Mouse (Mus musculus): ENCODE results near the gene Scrt2. TPM values are rescaled to one million over a fixed set of nuclear protein-coding genes. Genes with fewer than 3 reads are reported as not detected.

Gene Scrt2
- total and polyA plus RNA-seq, 3 experiments, result 0.21 to 0.36 (median 0.35) TPM

- DNase-seq, result peak; percentile 98
Measured at GRCm38 (mm10) chr2:152105318-152106224, 24.2 kb downstream of the Scrt2 start, which contains the start of gene Srxn1. Gene Srxn1 (plus strand): TSS chr2:152105516.

- peak; percentile 71 for DNase-seq
Measured at GRCm38 (mm10) chr2:152106225-152106595, 24.9 kb downstream of the Scrt2 start.

- no peak for DNase-seq
Measured at GRCm38 (mm10) chr2:152106597-152106996, 25.3 kb downstream of the Scrt2 start.

GRCm38 (mm10) chr2:152108702-152109101 lies 27.4 kb downstream of the Scrt2 start:
- DNase-seq, result no peak

DNA sequence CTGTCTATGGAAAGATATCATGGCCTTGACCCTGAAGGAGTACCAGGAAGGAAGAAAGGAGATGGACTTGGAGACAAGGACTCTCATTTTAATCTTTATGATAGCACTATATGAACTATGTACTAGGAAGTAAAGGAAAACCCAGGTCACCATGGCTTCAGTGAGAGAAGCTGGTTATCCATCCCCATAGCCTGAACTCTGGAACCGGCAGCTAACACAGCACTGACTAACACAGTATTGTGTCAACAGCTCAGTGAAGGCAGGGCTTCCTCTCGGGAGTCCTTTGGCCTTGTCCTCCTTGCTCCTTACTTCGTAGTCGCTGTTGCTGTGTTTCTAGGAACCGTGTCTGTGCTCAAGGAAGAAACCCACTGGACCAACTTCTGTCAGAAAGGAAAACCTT lies 28.1 kb downstream of the Scrt2 start:
- DNase-seq, result peak; percentile 38

- no peak for DNase-seq
Measured at GRCm38 (mm10) chr2:152111311-152111710, 30.0 kb downstream of the Scrt2 start.

DNA sequence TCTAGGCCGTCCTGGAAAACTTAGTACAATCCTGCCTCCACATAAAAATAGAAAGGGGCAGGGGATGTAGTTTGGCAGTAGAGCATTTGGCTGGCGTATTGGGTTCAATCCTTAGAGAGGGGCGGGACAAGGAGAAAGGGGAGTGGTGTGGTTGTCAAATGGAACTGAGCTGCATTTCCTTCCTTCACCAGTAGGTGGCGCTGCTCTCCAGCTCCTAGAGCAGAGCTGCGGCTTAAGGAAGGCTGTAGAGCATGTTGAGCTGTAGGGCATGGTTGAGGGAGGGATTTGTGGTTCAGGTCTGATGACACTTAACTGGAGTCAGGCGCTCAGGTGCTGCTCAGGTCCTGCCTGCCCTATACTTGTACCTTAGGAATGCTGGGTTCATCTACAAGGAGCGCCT lies 30.6 kb downstream of the Scrt2 start:
- DNase-seq, result peak; percentile 89

GRCm38 (mm10) chr2:152112490-152112889 lies 31.2 kb downstream of the Scrt2 start:
- no peak for DNase-seq

- no peak for DNase-seq
Measured at GRCm38 (mm10) chr2:152112970-152113369, 31.6 kb downstream of the Scrt2 start.

- DNase-seq, result no peak
Measured at GRCm38 (mm10) chr2:152114057-152114975, 33.0 kb downstream of the Scrt2 start.

- no peak for DNase-seq
Measured at GRCm38 (mm10) chr2:152117694-152118093, 36.4 kb downstream of the Scrt2 start.

DNA sequence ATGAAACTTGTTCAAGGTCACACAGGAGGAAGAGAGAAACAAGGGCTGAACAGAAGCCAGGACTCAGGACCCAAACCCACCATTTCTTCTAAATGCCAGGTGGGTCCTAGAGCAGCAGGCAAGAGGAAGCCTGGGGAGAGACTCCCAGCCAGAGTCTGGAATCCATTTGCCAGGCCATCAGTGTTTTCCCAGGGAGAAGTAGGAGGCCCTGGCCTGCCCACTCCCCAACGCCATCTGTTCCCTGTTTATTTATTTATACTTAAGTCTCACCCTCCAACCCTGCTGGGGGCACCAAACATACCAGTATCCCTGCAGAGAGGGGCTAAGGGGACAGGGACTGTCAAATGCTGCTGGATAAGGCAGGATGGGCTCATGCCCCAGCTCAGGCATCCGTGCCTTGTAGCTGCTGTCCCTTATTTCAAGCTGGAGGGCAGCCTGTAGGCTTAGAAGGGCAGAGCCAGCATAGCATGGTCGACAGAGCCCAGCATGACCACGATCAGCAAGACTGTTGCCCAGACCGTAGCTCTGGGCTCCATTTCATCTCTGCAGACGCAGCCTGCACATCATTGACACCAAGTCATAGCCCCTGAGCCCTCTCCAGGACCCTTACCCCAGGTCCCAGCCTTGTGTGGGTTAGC lies 38.0 kb downstream of the Scrt2 start:
- no peak for DNase-seq

DNA sequence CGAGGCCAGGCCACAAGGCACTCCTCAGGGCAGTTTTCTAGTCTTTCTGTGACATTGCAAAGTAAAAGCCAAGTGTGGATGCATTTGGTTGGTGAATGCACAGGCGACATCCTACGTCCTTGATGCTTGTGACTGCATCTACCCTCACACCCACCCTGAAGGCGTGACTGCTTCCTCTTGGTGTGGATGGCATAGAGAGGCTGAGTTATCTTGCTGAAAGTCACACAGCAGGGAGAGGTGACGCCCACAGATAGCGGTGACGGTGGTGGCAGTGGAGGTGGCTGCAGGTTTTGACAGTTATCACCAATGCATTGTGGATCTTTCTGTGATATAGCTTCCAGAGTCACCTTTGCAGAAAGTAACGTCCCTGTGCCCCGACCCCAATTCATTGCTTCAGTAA lies 41.6 kb downstream of the Scrt2 start:
- DNase-seq, result no peak

DNA sequence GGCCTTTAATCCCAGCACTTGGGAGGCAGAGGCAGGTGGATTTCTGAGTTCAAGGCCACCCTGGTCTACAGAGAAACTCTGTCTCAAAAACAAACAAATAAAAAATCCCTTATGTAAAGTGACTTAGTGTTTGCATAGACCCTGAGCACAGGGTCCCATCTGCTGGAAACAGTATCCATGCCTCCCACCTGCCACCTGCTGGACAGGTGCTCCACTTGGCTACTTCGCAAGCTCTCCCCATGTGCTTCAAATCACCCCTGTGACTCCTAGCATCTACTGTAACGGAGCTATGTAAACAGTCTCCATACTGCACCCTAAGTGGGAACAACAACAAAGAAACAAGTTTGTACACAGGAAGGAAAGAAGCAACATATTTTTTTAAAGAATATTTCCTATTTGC lies 47.3 kb downstream of the Scrt2 start:
- no peak for DNase-seq

- DNase-seq, result no peak
Measured at GRCm38 (mm10) chr2:152129778-152130177, 48.4 kb downstream of the Scrt2 start.

- no peak for DNase-seq
Measured at GRCm38 (mm10) chr2:152132016-152132415, 50.7 kb downstream of the Scrt2 start.

GRCm38 (mm10) chr2:152132691-152133090 lies 51.4 kb downstream of the Scrt2 start:
- DNase-seq, result no peak

- no peak for DNase-seq
Measured at GRCm38 (mm10) chr2:152139191-152139987, 58.1 kb downstream of the Scrt2 start.

DNA sequence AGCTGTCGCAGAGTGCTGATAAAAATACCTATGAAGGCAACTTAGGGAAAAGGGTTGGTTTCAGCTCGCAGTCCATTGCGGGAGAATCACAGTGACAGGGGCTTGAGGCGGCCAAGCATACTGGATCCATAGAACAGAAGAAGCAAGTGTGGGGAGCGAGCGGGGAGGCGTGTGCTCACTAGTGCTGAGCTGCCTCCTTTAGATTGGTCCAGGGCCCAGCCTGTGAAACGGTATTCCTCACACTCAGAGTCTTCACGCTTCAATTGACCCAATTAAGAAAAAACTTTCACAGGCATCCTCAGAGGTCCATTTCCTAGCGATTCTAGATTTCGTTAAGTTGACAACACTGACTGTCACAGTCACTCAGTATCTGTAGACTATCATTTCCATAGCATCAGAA lies 59.6 kb downstream of the Scrt2 start:
- DNase-seq, result no peak

DNA sequence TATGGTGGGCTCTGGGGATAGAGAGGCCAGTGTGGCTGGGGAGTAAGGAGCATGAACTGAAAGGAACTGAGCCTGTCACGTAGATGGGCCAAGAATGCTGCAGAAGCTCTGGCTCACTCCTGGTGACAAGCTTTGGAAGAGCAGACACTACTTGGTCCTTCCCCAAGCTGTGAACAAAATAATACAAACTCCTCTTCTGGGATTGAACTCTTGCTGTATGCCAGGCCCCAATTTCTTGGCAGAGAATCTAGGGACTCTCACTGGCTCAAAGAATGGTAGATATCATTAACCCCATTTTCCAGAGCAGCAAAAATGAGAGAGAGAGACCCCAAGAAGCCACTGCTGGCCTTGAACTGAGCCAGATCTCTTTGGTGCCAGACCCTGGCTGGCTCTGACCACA lies 60.2 kb downstream of the Scrt2 start:
- DNase-seq, result no peak

DNA sequence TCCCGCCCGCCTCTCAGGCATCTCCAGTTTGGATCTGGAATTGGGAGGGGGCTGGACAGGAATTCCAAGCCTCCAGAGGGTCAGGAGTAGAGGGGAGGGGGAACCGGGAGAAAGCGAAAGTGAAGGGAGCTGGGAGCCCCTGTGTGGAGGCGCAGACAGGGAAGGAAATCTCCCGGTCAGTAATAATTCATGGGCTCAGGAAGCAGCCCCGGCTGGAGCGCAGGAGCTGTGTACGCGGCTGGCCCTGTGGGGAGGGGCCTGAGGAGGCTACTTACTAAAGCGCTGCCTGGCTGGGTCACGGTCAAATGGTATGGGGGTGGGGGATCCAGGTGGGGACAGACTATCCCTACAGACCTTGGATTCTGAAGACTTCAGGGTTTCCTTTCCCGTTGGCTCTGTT lies 60.7 kb downstream of the Scrt2 start:
- DNase-seq, result peak; percentile 68

All from adrenal gland, adult 2 months (tissue).